Mouse (Mus musculus) retina, embryonic 14.5 days (tissue): ENCODE measurements around the gene Evi2a.

Experiments
- DNase-seq: peaks from one replicate; pipeline ENCODE4 v3.0.0-alpha.2; 2015; ENCODE audit warnings: low spot score

The Evi2a gene

DNA sequence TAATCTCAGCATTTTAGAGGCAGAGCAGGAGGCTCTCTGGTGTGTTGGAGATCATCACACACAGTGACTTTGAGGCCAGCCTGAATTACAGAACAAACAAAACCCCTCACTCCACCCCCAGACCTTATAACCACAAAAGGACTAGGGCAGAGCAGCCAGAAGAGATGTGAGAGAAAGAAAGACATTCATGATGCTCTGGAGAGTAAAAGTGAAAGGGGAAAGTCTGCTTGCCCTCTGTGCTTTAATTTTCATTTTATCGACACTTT is 6.2 kb downstream of the Evi2a start:
- no peak for DNase-seq

DNA sequence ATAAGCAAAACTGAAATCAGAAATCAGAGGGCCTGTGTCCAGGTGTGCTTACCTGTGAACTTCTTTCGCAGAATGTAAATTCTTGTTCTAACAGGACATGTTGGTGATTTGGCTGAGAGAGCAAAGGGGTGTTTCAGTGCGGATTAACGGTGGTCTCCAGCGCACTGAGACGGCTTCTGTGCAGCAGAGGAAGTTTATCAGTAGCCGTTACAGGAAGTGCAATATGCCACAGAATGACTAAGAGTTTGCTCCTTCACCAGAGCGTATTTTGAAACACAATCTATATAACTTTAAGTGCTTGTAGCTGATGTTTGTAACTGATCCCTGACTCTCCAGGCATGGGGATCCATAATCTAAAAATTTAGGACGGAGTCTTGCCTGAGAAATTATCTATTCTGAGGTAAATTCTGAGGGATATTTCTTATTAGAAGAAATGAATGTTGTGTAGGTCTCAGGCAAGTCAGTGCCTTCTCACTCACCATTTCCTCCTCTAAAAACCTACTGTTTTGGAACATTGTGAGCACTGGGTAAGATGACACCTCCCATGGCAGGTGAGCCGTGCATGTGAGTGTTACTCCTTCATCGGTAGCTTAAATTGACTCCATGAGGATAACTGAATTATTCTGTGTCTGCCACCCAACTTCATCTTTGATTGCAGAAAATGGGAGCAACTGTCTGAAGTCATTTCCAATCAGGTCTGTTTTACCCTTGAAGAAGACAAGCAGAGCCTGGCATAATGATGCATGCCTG is 6.7 kb downstream of the Evi2a start, which contains the start of gene Evi2b:
Gene Evi2b (minus strand): TSS at position 203 of the 750 bp plus-strand sequence.
- no peak for DNase-seq

DNA sequence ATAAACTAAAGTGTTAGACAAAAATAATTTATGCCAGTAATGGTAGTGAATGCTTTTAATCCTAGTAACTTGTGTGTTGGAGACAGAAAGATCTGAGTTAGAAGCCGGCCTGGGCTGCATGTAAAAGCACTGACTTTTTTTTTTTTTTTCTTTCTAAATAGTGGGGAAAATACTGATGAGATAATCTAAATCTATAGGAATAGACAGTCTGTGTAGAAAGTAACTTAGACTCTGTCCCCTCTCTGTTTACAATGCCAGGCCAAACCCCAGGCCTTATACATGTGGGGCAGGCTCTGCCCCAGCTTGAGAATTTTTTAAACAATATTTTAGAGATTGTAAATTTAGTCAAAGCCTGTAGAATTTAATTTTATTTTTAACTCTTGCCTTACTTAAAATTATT is 7.5 kb downstream of the Evi2a start:
- no peak for DNase-seq

DNA sequence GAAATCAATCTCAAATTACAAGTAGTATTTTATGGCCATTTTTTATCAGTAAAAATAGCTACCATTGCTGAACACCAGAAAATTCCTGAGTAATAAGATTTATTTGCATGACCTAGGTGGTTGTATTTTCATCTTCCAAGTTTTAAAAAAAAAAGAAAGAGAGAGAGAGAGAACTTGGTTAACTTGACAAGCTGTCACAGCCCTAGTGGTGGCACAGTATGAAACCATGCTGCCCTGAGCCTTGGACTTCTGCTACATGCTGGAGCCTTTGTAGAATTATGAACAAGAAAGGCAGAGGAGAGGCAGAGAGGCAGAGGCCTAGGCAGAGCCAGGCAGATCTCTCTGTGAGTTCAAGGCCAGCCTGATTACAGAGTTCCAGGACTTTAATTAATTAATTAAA is 8.5 kb downstream of the Evi2a start:
- no peak for DNase-seq

DNA sequence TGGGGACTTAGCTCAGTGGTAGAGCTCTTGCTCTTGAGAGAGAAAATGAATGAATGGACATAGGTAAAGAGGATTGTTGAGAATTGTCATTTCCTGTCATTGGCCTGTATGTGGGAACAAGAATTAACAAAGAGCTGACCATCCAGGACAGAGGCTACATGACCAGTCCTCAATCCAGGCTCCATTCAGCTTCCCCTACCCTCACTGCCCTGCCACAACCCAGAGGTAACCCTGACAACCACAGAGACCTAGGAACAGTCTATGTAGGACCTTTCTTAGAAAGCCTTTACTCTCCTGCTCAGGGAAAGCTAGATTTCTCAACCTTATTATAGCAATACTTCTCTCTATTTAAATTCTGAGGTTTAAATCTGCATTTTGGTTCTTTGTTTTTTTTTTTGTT is 9.6 kb downstream of the Evi2a start:
- no peak for DNase-seq

DNA sequence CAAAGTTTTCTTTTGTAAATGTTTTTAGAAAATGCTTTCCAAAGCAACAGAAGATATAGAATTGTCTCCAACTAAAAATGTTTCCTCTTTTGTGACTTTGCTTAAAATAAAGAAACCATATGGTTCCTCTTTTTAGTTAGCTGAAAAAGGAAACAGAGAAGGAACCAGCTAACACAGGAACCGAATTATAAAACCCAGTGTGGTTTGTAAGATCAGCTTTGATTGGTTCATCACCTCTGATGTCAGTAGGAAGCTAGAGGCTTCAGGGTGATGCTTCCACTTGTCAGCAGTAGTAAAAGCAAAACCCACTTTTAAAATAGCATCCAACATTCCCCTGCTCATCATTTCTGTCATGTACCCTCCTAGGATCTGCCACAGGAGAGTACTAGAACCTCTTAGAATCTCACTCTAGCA is 10.5 kb downstream of the Evi2a start:
- DNase-seq = no peak

DNA sequence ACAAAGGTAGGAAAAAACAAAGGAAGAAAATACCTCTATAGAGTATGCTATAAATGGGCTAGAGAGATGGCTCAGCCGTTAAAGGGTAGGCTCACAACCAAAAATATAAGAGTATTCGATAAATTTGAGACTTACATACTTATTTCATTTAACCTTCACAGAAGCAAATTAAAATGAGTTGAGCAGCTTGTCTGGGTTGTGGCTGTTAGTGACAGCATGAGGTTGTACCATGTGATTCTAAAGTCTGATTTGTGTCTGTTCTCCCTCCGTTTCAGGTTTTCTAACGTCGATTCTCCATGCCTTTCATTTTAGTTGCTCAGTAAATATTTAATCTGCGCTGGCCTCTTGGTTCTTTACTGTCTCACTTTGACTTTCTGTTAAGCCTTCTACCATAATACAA is 11.1 kb downstream of the Evi2a start:
- no peak for DNase-seq

DNA sequence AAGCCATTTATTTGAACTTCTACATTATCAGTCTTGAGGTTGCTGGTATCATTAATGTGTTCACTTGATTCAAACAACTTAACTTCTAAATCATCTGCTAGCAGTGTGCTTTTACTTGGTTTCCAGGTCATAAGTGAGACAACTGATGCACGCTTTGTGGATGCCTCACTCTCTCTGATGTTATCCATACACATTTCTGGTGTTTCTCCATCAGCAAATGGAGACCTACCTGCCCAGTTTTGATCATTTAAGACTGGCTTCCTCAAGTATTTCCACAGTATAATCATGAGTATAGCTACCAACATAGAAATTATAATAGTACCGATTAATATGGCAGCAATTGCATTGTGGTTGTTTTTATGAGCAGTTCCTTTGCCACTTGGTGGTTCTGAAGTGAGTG is 14.6 kb downstream of the Evi2a start:
- no peak for DNase-seq

DNA sequence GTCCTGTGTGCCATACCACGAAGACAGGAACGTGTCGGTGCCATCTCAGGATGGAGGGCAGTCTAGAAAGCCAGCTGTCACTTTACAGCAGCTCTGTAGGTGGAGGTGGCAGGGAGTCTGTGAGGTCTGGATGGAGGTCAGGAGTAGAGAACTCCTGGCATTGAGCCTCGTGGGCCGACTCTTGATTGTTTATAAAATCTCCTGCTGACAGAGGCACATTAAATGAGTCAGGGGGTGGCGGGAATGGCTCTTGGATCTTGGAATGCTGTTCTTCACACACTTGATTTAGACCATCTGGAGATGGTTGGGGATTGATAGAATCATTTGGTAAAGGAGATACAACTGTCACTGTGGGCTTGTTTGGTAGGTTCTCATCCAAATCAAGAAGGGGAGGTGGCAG is 15.1 kb downstream of the Evi2a start:
- DNase-seq = no peak

DNA sequence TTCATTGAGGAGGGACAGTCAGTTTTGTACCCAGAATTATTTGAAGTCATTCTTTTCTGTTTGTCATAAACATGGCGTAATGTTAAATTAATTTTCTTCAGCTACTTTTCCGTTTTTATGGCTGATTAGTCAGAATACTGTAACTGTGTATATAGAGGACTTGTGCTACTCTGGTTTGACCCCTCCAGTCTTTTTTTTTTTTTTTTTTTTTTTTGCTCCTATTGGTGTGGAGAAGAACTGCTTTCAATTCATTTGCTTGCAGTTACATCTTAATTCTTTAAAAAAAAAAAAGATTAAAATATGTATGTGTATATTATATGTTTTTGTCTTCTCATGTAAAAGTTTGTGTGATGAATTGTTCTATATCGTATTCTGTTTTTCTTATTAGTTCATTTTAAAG is 18.4 kb downstream of the Evi2a start:
- no peak for DNase-seq

DNA sequence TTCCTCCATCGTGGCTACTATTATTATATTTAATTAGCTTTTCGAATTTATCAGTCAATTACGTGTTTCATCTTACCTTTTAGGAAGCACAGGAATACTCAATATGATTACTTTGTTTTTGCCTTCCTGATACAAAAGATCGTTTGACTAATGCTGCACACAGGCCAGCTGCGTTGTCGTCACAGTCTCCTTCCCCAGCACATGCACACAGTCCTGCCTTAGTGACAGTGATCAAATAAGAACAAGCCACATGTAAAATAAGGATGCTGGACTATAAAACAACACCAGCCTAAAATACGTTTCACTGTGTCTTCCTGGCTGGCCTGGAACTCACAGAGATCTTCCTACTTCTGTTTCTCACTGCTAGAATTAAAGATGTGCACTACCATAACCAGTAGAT is 25.9 kb downstream of the Evi2a start:
- no peak for DNase-seq

DNA sequence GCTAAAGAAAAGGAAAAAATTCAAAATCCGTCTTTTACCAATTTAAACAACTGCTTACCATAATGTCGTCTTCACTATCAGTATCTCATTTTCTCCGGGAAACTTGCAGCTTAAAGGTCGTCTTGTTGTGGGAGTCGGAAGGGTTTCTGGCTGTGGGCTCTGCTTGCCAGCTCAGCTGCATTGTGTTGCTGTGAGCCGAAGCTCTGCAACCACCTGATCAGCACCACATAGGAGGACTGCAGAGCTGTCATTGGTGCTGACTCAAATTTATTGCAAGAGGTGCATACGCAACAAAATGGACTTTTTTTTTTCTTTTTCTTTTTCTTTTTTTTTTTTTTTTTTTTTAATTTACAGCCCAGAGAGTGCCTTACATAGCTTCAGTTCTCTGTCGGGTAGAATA is 26.6 kb downstream of the Evi2a start, which contains the start of gene Omg:
Gene Omg (minus strand): TSS at position 240 of the 400 bp plus-strand sequence.
- peak; percentile 11 for DNase-seq

DNA sequence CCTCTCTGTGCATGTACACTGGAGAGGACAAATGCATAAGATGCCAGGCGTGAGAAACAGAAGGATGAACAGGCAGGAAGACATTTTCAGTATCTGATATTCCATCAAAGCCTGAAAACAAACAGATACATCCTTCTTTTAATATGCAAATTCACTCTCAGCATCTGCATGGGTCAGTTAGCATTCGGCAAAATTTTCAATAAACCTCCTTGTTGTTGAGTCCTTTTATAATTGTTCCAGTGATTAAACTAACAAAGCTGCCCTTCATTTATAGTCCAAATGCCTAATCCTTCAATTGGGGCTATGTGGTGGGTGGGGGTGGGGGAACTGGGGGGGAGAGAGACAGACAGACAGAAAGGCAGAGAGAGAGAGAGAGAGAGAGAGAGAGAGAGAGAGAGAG is 27.5 kb downstream of the Evi2a start:
- DNase-seq = no peak

DNA sequence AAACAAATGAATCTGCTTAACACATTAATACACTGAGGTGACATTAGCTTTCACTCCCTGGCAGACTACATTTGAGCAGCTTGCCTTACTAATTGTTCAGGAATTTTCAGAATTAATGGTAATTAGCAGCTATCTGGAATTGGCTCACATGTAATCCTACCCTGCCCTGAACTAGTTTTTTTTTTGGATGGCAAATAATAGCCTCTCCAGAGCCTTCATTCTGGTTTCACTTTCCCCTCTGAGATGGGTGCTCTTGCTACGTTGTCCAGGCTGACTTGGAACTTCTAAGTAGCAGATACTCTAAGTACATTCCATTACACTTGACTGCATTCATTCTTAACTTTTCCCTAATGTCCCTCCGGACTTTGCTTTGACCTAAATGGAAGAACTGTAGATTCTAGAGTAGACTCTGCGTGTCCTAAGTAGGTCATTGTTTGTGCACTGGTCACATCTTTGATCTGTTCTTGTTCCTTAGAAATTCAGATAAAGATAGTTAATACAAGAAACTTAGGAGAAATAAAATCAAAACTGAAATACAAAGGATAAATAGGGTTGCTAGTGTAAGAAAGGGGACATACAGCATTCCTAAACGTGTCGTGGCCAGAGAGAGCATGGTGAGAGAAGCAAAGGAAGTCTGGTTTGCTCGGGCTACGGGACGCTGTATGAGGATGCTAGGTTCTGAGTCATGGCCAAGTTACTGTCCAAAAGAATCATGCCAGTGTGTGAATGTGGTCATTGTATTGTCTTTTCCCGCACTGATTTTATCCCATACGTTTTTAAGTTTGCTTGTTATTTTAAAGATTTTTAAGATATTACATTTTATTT is 35.2 kb downstream of the Evi2a start:
- DNase-seq = peak; percentile 74

DNA sequence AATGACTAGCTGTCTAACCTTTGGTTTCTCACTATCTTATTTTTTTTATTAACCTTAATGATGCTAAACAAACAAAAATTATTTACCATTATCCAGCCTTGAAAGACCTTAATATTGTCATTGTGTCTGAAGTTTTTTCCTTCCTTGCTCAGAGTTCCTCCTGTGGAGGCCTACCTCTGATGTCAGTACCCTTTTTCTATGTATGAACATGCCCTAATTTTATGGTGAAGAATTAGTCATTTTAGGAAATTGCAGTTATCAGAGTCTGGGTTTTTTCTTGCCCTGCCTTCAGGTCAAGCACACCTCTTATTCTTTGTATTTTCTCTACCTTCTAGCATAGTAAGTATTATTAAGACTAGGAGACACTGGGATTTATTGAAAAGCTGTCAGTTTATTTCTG is 45.7 kb downstream of the Evi2a start:
- no peak for DNase-seq

DNA sequence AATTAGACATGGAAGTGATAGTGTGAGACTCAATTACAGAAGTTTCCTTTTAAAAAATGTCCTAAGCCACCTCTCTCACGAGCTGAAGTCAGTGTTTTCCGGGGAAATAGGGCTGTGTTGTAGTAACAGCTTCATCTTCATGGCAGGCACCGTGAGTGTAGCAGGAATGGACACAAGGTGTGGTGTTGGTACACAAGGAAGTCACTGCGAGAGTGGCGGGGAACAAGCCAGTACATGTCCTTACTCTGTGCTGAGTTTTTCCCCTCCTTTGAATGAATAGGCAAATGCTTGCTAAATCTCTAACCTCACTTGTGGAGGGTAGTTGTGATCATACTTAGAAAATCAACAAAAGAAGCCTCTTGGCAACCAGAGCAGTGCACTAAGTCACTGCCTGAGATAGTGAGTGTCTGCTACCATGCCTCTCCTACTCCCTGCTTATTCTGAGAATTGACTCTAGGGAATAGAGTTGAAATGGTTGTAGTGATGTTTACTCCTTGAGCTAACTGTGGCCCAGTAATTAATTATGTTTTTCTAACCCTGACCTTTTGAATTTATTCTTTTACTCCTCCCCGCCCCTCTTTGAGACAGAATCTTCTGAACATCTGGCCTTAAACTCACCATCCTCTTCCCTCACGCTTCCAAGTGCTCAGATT is 46.4 kb downstream of the Evi2a start:
- DNase-seq = no peak

DNA sequence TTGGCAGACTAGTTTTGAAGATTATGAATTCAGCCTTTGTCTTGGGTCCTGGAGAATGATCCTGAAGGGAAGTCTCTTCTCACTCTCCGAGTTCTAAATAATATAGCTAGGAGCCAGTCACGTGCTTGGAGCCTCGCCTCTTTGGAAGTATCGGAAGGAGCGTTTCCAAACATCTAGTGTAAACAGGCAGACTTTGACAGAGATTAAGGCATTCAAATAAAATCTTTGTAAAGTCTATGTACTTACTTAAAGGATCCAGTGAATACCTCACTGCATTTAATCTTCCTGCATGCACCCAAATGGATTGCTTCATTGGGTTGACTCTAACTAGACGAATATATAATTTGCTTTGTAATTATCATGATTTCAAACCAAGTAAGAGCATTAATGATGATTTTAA is 47.0 kb downstream of the Evi2a start:
- no peak for DNase-seq
